Mouse (Mus musculus) embryo, embryonic 11.5 days (tissue): ENCODE data around the gene Mrm1.
"Not testable (repeated sequence)": the region's sequence is repeated elsewhere in the genome, so short reads cannot be mapped to it uniquely, and the experiment has no call there.

ENCODE experiments used
- DNase-seq: peaks from one replicate; pipeline ENCODE4 v3.0.0-alpha.2; 2012; ENCODE audit warnings: low read depth, low spot score

Gene Mrm1

DNA sequence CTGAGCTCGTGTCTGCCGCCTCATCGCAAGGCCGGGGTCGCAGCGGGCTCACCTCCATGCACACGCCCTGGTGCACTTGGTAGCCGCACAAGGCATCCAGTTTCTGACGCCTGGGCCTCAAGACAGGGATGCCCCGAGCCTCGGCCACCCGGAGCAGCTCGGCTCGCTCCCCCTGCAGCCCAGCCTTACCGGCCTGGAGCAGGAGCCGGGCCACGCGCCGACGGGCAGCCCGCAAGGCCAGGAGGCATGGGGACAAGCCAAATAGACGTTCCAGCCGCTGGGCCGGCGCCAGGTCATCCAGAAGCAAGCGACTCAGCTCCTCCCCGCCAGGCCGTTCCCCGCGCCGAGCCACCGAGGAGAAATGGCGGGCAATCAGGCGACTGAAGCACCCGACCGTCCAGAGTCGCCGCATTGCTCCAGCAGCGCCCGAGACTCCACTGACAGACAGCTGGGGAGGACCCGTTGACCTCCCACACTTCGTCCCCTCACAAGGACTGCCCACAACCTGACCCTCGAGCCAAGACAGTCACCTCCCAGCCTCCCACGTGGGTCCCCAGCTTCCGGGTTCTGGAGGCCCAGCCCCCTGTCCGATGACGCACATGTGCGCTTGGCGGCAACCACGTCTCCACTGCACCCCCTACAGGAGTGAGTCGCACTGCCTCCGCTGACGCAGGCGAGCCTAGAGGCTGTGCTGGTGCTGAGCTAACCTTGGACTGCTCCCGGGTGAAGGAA is at the start of gene Mrm1:
Gene Mrm1 (minus strand): TSS at position 555 of the 732 bp plus-strand sequence.
- peak; percentile 85 for DNase-seq

DNA sequence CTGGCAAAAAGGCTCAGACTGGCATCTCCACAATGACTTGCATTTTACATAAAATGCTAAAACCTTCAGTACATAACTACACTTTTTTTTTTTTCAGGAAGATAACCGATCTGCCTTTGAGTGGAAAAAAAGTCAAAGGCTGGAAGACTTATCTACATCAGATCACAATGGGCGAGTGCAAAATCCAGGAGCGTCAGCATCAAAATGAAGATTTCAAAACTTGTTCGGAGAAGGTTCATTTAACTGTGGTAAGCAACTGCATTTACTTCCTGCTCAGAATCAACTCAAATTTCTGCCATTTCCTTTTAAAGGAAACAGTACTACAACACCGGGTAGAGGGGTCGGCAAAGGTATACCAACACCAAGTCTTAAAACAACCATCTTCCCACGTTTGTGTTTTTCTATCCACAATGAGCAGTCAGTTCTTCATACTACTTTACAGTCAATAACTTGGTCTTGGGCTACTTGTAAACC is 49.5 kb upstream of the Mrm1 start:
- no peak for DNase-seq

DNA sequence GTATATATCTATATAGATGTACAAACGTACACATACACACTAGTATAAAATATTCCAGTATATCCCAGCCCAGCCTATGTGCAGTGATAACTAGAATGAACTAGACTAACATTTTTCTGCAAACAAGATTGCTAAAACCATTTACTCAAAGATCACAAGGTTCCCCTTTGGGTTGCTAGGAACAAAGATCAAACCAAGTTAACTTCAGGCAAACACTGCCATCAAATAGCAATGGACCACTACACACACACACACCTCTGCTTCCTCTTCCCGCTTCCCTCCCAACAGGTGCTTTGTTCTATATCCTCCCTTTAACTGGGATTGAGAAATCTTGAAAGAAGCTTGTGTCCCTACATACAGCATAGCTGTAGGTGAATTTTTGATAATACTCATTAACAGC is 48.3 kb upstream of the Mrm1 start:
- DNase-seq = no peak

DNA sequence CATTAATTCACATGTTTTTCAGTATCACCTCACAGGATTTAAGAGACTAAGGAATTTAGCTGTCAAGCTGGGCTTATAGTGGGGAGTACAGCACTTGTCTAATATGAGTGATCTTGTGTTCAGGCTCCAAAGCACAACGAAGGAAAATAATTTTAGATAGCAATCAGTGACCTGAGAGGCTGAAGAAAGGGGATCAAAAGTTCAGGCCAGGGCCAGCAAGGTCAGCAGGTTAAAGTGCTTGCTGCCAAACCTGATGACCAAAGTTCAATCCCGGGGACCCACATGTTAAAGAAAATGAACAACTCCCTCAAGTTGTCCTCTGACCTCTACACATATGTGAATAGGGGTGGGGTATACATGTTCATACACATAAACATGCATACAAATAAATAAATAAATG is 46.0 kb upstream of the Mrm1 start:
- DNase-seq = no peak

DNA sequence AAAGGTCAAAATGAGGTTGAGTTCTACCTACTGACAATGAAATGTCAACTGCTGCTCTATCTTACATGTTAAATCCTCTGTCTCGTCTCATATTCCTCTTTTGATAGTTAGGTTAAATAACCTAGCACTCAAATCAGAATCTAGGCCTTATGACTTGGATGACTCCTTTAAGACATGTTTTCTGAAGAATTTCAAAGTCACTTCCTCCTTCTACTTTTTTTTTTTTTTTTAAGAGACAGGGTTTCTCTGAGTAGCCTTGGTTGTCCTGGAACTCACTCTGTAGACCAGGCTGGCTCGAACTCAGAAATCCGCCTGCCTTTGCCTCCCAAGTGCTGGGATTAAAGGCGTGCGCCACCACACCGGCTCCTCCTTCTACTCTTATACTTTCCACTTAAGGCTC is 36.0 kb upstream of the Mrm1 start:
- no peak for DNase-seq

DNA sequence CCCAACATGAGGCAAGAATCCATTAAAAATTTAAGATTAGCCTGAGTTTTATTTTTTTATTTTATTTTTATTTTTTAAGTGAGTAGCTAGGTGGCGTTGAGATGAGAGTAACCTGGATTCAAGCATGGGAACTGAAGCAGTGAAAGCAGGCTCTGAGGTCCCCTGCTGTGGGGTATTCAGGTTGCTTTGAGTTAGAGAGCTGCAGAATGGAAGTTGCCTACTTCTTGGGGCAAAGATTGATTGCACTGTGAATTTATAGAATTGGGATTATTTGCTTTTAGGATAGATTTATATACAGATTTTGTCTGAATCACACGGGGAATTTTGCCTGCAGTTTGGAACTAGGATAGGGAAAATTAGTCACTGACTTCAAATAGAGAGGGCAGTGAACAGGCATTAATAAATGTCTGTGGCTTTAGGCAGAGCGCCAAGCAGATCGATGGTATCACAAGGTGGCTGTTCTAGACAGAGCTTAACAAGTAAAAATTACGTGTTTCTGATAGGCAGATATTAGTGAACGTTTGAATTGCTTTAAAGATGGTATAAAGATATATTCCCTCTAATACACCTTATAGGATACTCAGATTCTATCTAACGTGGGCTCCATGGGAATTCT is 28.3 kb upstream of the Mrm1 start:
- DNase-seq = no peak

DNA sequence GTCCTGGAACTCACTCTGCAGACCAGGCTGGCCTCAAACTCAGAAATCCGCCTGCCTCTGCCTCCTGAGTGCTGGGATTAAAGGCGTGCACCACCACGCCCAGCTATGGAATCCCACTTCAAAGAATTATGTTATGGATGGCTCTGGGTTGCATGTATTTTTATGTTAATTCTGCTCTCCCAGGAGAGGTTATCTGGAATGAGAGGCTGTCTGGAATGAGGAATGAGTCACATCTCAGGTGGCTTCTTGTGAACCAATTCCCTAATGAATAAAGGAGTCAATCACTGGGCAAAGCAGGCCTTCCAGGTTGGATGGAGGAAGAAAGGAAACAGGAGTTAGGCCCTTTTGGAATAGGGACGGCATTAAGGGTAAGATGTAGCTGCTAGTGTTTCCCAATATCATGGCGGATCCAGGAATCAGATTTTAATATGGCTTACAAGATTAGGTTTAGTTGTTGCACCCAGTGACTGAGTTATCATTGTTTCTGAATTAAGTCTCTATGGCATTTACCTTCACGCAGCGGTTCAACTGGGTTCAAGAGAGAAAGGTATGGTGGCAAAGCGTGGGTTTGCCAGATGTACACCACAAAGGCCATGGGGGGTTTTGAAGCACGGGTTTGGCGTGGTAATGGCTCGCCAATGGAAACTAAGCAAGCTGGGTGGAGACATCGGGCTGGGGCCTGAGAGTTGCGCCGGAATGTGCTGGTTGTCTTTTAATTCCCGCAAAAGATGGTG is 27.6 kb upstream of the Mrm1 start:
- DNase-seq = no peak

DNA sequence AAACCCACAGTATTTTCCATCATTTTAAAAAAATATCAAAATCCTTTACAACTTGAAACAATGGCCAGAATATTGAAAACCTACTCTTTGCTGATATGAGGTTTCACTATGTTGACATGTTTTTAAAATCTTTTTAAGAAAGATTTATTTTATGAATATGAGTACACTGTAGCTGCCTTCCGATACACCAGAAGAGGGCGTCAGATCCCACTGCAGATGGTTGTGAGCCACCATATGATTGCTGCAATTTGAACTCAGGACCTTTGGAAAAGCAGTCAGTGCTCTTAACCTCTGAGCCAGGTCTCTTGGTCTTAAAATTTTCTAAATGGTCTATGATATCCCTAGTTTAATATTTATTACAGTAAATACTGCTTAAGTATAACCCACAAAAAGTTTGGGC is 20.0 kb upstream of the Mrm1 start:
- no peak for DNase-seq

DNA sequence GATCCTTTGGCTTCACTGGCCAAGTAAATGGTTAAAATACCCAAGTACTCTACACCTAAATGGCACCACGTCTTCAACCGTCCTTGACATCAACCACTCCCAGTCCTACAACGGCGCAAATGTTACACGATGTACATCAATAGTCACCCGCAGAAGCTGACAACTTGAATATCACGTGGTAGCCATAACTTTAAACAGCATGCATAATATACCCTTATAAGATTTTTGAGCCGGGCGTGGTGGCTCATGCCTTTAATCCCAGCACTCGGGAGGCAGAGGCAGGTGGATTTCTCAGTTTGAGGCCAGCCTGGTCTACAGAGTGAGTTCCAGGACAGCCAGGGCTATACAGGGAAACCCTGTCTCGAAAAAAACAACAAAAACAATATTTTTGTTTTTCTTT is 10.2 kb upstream of the Mrm1 start:
- DNase-seq = not testable (repeated sequence)

DNA sequence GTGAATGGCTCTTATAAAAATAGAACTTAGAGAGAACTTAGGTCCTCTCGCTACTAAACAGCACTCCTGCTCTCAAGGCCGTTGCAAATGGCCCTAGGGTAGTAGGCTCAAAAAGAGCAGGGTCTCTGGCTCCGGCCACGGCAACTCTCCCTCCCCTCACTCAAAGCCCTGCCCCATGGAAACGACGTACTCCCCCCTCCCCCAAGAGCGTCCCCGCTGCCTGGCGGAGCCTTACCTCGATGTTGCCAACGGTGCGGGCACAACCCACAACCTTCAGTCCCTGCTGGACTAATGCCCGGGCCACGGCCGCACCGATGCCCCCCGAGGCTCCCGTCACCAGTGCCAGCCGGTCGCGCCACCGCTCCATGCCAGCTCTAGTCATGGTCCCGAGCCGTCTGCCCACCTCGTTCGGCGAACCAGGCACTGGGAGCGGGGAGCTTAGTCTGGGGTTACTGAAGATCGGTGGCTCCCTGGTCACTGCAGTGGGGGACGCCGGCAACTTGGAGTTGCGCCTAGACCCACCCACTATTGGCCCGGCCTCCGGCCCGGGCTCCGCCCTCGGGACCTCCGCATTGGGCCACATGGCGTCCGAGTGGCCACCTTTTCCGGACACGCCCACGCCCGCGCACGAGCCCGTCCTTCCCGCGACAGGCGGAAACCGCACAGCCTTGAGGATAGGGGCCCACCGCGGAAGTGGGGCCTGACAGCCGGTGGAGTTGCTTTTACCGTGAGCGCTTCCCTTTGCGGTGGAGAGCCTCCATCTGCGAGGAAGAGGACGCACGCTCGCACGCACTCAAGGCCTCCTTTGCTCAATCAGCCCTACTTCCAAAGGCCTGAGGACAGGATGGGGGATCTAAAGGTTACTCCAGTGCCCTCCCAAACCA is 9.4 kb upstream of the Mrm1 start, which contains the start of gene Dhrs11:
Gene Dhrs11 (minus strand): TSS at position 479 of the 884 bp plus-strand sequence.
- peak; percentile 76 for DNase-seq

DNA sequence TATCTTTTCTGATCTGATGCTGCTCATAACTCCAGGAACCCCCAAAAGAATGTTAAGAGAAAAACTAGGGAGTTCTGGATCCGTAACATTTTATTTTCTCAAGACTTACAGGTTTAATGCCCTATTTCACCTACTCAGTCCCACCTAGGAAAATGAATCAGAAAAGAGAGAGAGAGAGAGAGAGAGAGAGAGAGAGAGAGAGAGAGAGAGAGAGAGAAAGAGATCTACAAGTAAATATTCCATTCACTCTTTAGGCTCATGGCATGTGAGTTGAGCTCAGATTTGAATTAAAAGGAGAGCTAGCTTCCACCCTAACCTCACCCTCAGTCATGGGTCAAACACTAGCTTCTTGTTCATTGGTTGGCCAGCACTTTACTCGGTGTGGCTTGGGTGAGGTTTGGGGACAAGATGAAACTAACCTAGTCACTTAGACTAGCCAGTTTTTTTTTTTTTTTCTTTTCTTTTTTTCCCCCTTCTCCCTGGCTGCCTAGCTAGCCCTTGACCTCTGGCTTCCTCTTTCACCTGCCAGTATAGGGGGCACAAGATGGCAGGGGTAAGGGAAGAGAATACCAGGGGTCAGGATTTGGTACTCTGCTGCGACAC is 8.7 kb upstream of the Mrm1 start:
- DNase-seq = no peak

DNA sequence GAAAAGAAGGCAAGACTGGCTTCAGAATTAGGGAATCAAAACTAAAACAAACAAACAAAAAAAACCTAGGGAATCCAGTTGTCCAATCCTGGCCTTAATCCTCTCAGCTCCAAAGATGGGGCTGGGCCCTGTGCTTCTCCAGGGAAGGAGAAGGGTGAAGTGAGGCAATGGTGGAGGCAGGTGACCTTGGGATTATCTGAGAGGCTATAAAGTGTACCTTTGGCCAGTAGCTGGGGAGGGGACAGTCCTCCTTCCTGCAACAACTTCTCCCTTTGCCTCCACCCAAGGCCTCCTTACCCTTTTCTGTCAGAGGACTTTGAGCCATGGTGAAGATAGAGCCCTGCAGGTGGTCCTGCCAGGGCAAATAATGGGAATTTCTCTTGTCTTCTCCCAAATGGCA is 8.2 kb upstream of the Mrm1 start:
- no peak for DNase-seq

DNA sequence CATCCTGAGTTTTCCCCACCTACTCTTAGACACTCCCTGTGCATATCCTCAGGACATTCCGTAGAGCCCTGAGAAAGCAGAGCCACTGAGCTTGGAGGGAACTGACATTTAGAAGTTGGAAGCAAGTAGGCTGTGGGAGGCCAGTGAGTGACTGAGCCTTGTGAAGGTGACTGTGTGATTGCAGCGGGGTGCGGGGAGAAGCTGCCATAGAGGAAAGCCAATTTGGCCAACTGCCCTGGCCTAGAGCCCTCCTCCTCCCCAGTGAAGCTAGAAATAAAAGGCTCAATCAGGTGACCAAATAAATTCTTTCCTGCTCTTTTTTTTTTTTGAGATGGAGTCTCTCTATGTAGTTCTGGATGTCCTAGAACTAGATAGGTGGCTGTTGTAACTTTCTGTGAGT is 6.9 kb upstream of the Mrm1 start:
- DNase-seq = no peak

DNA sequence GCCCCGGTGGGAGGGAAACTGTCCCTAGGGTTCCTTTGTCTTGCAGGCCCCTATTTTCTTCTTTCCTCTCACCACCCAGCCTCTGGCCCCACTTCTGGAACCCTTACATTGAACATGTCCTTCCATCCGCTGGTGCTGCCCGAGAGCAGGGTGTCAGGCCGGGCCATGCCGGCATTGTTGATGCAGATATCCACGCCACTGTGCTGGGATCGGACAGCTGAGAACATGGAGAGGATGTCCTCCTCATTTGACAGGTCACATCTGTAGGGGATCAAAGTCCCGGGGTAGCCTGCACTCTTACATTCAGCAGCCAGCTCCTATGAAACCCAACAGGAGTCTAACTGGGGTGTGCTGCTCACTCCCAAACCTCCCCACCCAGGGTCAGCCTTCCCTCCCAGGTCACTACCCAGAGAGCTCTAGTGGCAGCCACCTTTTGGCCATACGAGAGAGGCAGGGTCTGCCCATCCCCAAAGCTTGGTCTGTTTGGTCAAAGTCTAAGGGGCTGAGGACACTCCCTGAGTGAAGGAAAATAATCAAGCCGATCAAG is 6.0 kb upstream of the Mrm1 start:
- no peak for DNase-seq

DNA sequence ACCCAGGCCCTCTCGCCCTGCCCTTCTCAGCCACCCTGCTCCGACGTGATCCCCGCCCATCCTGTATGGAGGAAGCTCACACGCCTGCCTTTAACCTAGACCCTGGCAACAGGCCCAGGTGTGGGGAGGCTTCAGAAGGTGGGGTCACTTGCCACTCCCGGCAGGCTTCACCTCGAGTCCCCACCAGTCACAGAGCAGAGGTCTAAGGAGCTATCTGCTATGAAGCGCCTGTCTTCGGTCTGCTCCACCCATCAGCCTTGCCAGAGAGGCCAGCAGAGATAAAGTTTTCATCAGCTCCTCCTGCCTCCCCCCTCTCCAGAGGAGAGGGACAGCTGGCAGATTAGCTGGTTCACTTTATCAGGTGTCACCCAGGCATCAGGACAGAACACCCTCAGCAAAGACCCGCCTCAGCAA is 4.2 kb upstream of the Mrm1 start:
- DNase-seq = no peak

DNA sequence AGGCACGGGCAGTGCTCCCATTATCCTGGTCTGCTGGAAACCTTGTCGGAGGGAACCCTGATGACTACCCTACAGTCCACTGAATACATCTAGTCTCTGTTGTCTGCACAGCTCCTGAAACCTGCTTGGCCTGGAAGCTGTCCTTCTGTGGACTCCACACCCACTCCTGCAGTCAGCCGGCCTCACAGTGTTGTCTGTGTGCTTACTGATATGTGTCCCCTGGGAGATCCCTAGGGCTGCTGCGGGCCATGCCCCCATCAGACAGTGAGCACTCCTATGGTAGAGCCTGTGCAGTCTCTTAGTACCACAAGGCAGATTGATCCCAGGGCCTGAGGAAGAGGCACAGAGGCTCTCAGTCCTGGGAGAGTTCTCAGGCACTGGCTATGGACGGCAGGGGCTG is 3.2 kb upstream of the Mrm1 start:
- no peak for DNase-seq

DNA sequence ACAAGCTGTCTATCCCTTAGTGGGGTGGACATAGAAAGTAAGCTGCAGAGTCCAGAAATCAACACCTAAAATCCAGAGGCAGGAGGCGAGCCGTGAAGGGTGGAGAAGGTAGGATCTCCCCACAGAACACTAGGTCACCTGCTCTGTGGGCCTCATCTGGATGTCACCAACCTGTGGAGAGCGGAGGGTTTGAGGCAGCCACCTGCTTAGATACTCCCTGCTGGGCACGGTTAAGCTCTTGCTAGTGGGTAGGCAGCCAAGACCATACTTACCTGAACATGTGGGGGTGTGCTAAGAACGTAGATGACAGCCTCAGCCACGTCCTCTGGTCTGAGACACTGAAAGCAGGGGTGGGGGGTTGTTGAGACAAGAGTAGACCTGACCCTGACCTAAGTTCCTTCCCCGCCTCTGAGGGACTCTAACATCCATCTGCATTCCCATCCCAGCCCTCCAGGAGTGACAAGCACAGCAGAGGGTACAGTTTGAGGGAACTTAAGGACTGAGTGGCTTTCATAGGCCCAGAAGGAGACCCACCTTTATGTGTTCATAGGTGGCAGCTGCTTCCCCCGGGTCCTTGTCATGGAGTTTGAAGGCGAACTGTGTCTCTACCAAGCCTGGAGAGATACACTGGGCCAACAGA is 1.9 kb upstream of the Mrm1 start:
- DNase-seq = no peak

DNA sequence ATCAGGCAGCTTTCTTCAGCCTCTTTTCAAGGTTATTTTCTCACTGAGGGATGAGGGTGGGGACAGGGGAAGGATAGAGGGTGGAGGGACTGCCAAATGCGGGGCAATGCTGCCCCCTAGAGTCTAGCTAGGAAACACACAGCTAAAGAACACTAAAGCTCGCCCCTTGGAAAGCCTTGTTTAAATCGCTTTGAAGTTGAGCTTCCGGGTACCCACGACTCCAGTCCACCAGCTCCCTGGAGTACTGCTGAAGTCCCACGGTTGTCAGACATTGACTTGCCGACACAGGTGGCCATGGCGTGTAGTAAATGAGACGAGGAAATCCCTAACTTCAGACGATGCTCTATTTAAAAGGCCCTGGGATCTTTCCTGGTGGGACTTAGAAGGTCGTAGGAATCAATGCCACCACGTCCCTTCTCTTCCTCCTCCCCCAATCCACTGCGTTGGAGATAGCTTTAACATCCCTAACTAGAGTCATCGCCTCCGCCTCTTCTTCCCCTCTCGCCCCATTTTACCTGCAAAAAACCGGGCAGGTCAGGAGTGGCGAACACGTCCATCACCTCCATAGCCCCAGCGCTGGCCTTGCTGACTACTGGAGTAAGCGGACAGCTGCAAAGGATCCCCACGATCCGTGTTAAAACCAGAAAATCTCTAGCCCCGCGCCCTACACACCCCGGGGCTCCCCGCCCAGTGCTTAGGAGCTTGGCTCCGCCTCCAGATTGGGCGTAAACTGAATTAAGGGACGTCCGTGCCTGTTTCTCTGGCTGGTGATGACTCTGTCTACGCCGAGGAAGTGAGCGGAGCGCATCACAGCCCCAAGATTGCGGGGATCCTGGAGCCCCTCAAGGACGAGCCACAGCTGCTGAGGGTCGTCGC is 992 bp downstream of the Mrm1 start:
- peak; percentile 67 for DNase-seq

DNA sequence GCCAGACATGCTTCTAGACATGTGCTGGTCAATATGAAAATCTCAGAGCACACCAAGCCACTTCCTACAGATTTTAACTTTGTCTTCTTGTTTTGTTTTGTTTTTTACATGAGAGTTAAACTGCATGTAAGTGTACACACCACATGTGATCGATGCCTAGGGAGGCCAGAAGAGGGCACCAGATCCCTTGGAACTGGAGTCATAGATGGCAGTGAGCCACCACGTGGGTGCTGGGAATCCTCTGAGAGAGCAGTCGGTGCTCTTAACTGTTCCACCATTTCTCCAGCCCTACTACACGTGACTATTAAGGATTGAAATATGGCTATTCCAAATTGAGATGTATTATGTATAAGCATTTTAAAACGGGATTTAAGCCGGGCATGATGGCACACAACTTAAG is 2.0 kb downstream of the Mrm1 start:
- DNase-seq = no peak
